Comparison of ENCODE assay signal across 19 mouse cellular contexts in genomic region chr14:120519921-120520320, GRCm38 (mm10). TPM values are rescaled to one million over a fixed set of nuclear protein-coding genes. Genes with fewer than 3 reads are reported as not detected.
DNase-seq lines count a peak whose midpoint lies in the region; ATAC-seq and TF ChIP-seq lines count a peak whose summit lies in the region.
"Had no signal": no experiment of that assay in that cellular context is flagged by ENCODE, and none has a peak within 500 bp of the region (broad histone marks: within the 10 kb centered on the region; RNA-seq: fewer than 3 reads in every experiment).

No protein-coding gene starts in this region.

- WGBS in forebrain, postnatal 0 days = 83% methylated on average over 1 of the region's 1 CpGs

- H3K9ac ChIP-seq in forebrain, postnatal 0 days = no peak overlapping the region
- H3K9ac ChIP-seq: embryonic facial prominence, embryonic 12.5 days; forebrain, embryonic 13.5 days; forebrain, embryonic 15.5 days had no signal

- no peaks in the 10 kb centered on the region for H3K36me3 ChIP-seq in forebrain, postnatal 0 days (ENCODE audit: insufficient read depth)
- H3K36me3 ChIP-seq: embryonic facial prominence, embryonic 10.5 days; embryonic facial prominence, embryonic 12.5 days; forebrain, embryonic 15.5 days had no signal

- no peaks in the 10 kb centered on the region for H3K27me3 ChIP-seq in forebrain, postnatal 0 days (ENCODE audit: insufficient read depth, low read length)
- H3K27me3 ChIP-seq: embryonic facial prominence, embryonic 12.5 days; forebrain, embryonic 13.5 days; forebrain, embryonic 15.5 days had no signal

- H3K4me2 ChIP-seq in forebrain, postnatal 0 days (ENCODE audit: low read depth) = no peak overlapping the region
- H3K4me2 ChIP-seq: embryonic facial prominence, embryonic 12.5 days; forebrain, embryonic 13.5 days; forebrain, embryonic 15.5 days had no signal

- H3K9me3 ChIP-seq in forebrain, postnatal 0 days (ENCODE audit: low read length) = no peaks in the 10 kb centered on the region
- H3K9me3 ChIP-seq: embryonic facial prominence, embryonic 10.5 days; forebrain, embryonic 13.5 days; forebrain, embryonic 15.5 days had no signal

- no peak overlapping the region for H3K27ac ChIP-seq in forebrain, postnatal 0 days (ENCODE audit: low read depth, low read length)
- H3K27ac ChIP-seq: embryonic facial prominence, embryonic 10.5 days; embryonic facial prominence, embryonic 12.5 days; forebrain, embryonic 13.5 days; forebrain, embryonic 15.5 days had no signal

- DNase-seq in CD4-positive helper T cell, adult 2 months (ENCODE audit: low read depth, low spot score) = peak; percentile 31
- no peak for DNase-seq in left cerebral cortex, adult 18-20 months (ENCODE audit: low spot score in 2 of 2)
- DNase-seq in B cell, adult 2 months = no peak
- no peak for DNase-seq in forebrain, postnatal 0 days
- DNase-seq: adrenal gland, adult 8-10 months; adrenal gland, postnatal 14 days; adrenal gland, postnatal 36 days; cerebellum, adult 11-12 months; cerebellum, adult 2 months; cerebellum, adult 9-10 months; cerebellum, postnatal 10 days; cerebellum, postnatal 25 days had no signal

- no peak for TF ChIP-seq CTCF in forebrain, postnatal 0 days (IDR thresholded peaks at IDR 0.05; ENCODE audit: low read depth)

- H3K4me1 ChIP-seq in forebrain, postnatal 0 days (ENCODE audit: insufficient read depth) = no peaks in the 10 kb centered on the region
- H3K4me1 ChIP-seq: embryonic facial prominence, embryonic 10.5 days; embryonic facial prominence, embryonic 12.5 days; forebrain, embryonic 13.5 days; forebrain, embryonic 15.5 days had no signal

- no peak overlapping the region for H3K4me3 ChIP-seq in forebrain, postnatal 0 days (ENCODE audit: low read depth, low read length)
- H3K4me3 ChIP-seq: embryonic facial prominence, embryonic 10.5 days; embryonic facial prominence, embryonic 12.5 days; forebrain, embryonic 13.5 days; forebrain, embryonic 15.5 days had no signal

- peak; percentile 55 for ATAC-seq in activated CD4-positive, CD25-positive, alpha-beta regulatory T cell, adult 4 months
- peak; percentile 52 for ATAC-seq in inflammation-experienced regulatory T-cells, adult 6 months
- ATAC-seq in monocyte, adult 5-6 weeks (replicated peaks; ENCODE audit: insufficient number of reproducible peaks, low FRiP score, low TSS enrichment, poor library complexity, severe bottlenecking) = 0 out of 2 replicates have a peak, but pooled peaks have one; percentile 43
- ATAC-seq in forebrain, postnatal 0 days = no peak
- ATAC-seq: forebrain, embryonic 13.5 days; forebrain, embryonic 15.5 days had no signal

RNA-seq across cellular contexts. Expression of gene Rap2a, which starts 41.7 kb away (rescaled TPM):
- 1 to 10 TPM; 1.0 to 1.2 TPM for polyA plus RNA-seq in activated CD4-positive, CD25-positive, alpha-beta regulatory T cell, adult 4 months (2017; shearing (Covaris generic))
- 1 to 10 TPM in 2 of 3 experiments, under 1 TPM in 1; 0.90 to 2.0 (median 1.3) TPM for polyA plus RNA-seq in inflammation-experienced regulatory T-cells, adult 6 months (2017; shearing (Covaris generic))
- 28.7 to 43.3 TPM (median 38.8 TPM) in 3 replicates for total RNA-seq in monocyte, adult 5-6 weeks (2017)
- 10 to 100 TPM; 77.4 to 92.7 TPM for total RNA-seq in left cerebral cortex, adult 18-20 months (2021)
- total RNA-seq in forebrain, postnatal 0 days (2014; rRNA removed) = 75.9 and 78.4 TPM in 2 replicates
- polyA plus RNA-seq in forebrain, postnatal 0 days (2015; fragmentation: Nextera tagmentation; extraction: Ambion mirVana) = 19.3 and 29.5 TPM in 2 replicates
